Mouse (Mus musculus): ENCODE results near the gene Grid1. TPM values are rescaled to one million over a fixed set of nuclear protein-coding genes. Genes with fewer than 3 reads are reported as not detected.
A peak's percentile ranks its signal among the peaks of the same experiment; 100 is the strongest.

The Grid1 gene
- total and polyA plus RNA-seq, 2 experiments from 2014 or later: 10.5 to 39.4 TPM

- no peak overlapping the region for H3K27ac ChIP-seq (ENCODE audit: low read depth, low read length)
- WGBS: 73% methylated on average over 6 of the region's 6 CpGs
- peaks cover 3% of the 10 kb centered on the region; the same call in 1 of the 2 replicates for H3K4me1 ChIP-seq (ENCODE audit: insufficient read depth, low read length)
- ATAC-seq (ENCODE audit: low FRiP score): no peak
- no peaks in the 10 kb centered on the region for H3K36me3 ChIP-seq (ENCODE audit: insufficient read depth, low read length)
- no peak overlapping the region for H3K4me2 ChIP-seq (ENCODE audit: low read depth, low read length, poor library complexity, severe bottlenecking)
- no peak for TF ChIP-seq CTCF (IDR thresholded peaks at IDR 0.05)
- H3K9me3 ChIP-seq (ENCODE audit: low read length): no peaks in the 10 kb centered on the region
- no peaks in the 10 kb centered on the region for H3K27me3 ChIP-seq (ENCODE audit: insufficient read depth, low read length)
- no peak overlapping the region for H3K9ac ChIP-seq (replicated peaks; ENCODE audit: low read length, poor library complexity, severe bottlenecking)
- no peak overlapping the region for H3K4me3 ChIP-seq (ENCODE audit: low read depth, low read length)
- no peak for DNase-seq (ENCODE audit: low spot score)
Observed at GRCm38 (mm10) chr14:35192256-35192655, 372.3 kb downstream of the Grid1 start.

GRCm38 (mm10) chr14:35197371-35197770, 377.5 kb downstream of the Grid1 start:
- TF ChIP-seq CTCF (IDR thresholded peaks at IDR 0.05): no peak
- WGBS: 87% methylated on average over 3 of the region's 3 CpGs
- Histone ChIP-seq H3K4me3 (ENCODE audit: low read depth, low read length) (no peak overlapping the region), H3K9me3 (ENCODE audit: low read length) (no peaks in the 10 kb centered on the region), H3K4me2 (ENCODE audit: low read depth, low read length, poor library complexity, severe bottlenecking) (no peak overlapping the region), H3K36me3 (ENCODE audit: insufficient read depth, low read length) (no peaks in the 10 kb centered on the region), H3K9ac (replicated peaks; ENCODE audit: low read length, poor library complexity, severe bottlenecking) (no peak overlapping the region), H3K27me3 (ENCODE audit: insufficient read depth, low read length) (no peaks in the 10 kb centered on the region), H3K27ac (ENCODE audit: low read depth, low read length) (no peak overlapping the region), H3K4me1 (ENCODE audit: insufficient read depth, low read length) (no peaks in the 10 kb centered on the region)
- no peak for ATAC-seq (ENCODE audit: low FRiP score)
- DNase-seq (ENCODE audit: low spot score): no peak

- no peak for DNase-seq (ENCODE audit: low spot score)
- H3K4me1 ChIP-seq (ENCODE audit: insufficient read depth, low read length): no peaks in the 10 kb centered on the region
- H3K9me3 ChIP-seq (ENCODE audit: low read length): no peaks in the 10 kb centered on the region
- no peaks in the 10 kb centered on the region for H3K36me3 ChIP-seq (ENCODE audit: insufficient read depth, low read length)
- H3K27me3 ChIP-seq (ENCODE audit: insufficient read depth, low read length): no peaks in the 10 kb centered on the region
- no peak for ATAC-seq (ENCODE audit: low FRiP score)
- no peak overlapping the region for H3K27ac ChIP-seq (ENCODE audit: low read depth, low read length)
- no peak overlapping the region for H3K4me3 ChIP-seq (ENCODE audit: low read depth, low read length)
- H3K9ac ChIP-seq (replicated peaks; ENCODE audit: low read length, poor library complexity, severe bottlenecking): no peak overlapping the region
- whole genome bisulfite sequencing: 70% methylated on average over 4 of the region's 4 CpGs
- H3K4me2 ChIP-seq (ENCODE audit: low read depth, low read length, poor library complexity, severe bottlenecking): no peak overlapping the region
- no peak for TF ChIP-seq CTCF (IDR thresholded peaks at IDR 0.05)
Observed at GRCm38 (mm10) chr14:35198447-35198846, 378.5 kb downstream of the Grid1 start.

DNA sequence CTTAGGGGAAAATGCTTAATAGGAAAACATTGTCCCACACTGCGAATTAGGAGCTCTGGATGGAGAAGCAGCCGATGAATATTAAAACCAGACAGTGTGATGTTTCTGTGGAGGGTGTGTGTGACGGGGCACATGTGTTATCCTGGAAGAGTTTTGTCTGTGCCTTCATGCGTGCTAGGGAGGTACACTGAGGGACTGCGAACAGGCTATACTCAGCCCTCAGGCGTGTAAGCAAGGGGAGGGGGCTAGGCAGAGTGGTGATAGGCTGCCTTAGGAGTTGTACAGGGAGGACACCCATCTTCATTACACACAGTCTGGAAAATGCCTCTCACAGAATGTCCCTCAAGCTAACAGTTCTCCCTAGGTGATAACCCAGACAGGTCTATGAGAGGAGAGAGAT, 379.0 kb downstream of the Grid1 start:
- no peak for TF ChIP-seq CTCF (IDR thresholded peaks at IDR 0.05)
- WGBS: 75% methylated on average over 6 of the region's 6 CpGs
- no peaks in the 10 kb centered on the region for H3K27me3 ChIP-seq (ENCODE audit: insufficient read depth, low read length)
- no peak overlapping the region for H3K27ac ChIP-seq (ENCODE audit: low read depth, low read length)
- H3K9ac ChIP-seq (replicated peaks; ENCODE audit: low read length, poor library complexity, severe bottlenecking): no peak overlapping the region
- H3K9me3 ChIP-seq (ENCODE audit: low read length): no peaks in the 10 kb centered on the region
- no peak overlapping the region for H3K4me3 ChIP-seq (ENCODE audit: low read depth, low read length)
- H3K4me1 ChIP-seq (ENCODE audit: insufficient read depth, low read length): no peaks in the 10 kb centered on the region
- H3K36me3 ChIP-seq (ENCODE audit: insufficient read depth, low read length): no peaks in the 10 kb centered on the region
- ATAC-seq (ENCODE audit: low FRiP score) (no peak), DNase-seq (ENCODE audit: low spot score) (peak; percentile 33)
- H3K4me2 ChIP-seq (ENCODE audit: low read depth, low read length, poor library complexity, severe bottlenecking): no peak overlapping the region

- Histone ChIP-seq H3K27ac (ENCODE audit: low read depth, low read length) (no peak overlapping the region), H3K4me2 (ENCODE audit: low read depth, low read length, poor library complexity, severe bottlenecking) (no peak overlapping the region), H3K4me1 (ENCODE audit: insufficient read depth, low read length) (no peaks in the 10 kb centered on the region), H3K27me3 (ENCODE audit: insufficient read depth, low read length) (no peaks in the 10 kb centered on the region), H3K36me3 (ENCODE audit: insufficient read depth, low read length) (no peaks in the 10 kb centered on the region), H3K9ac (replicated peaks; ENCODE audit: low read length, poor library complexity, severe bottlenecking) (no peak overlapping the region), H3K4me3 (ENCODE audit: low read depth, low read length) (no peak overlapping the region), H3K9me3 (ENCODE audit: low read length) (no peaks in the 10 kb centered on the region)
- ATAC-seq (ENCODE audit: low FRiP score) (no peak), DNase-seq (ENCODE audit: low spot score) (no peak)
- TF ChIP-seq CTCF (IDR thresholded peaks at IDR 0.05): no peak
- WGBS: 77% methylated on average over 6 of the region's 6 CpGs
Observed at GRCm38 (mm10) chr14:35209444-35209843, 389.5 kb downstream of the Grid1 start.

DNA sequence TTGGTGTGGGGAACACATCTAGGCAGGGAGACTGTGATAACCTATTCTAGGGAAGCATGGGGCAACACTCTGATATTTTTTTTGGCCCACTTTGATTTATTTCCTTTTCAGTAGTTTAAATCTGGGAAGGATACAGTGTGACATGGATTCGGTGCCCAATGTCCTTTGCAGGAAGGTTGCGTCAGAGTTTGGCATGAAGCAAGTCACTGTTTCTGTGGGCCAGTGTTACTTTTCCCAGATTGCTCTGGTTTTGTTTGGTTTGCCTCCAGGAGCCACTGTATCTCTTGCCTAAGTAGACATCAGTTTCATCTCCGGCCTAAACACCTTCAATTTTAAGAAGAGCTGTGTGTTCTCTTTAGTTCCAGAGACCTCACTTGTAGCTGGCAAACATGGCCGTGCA, 399.1 kb downstream of the Grid1 start:
- Histone ChIP-seq H3K9me3 (ENCODE audit: low read length) (no peaks in the 10 kb centered on the region), H3K4me3 (ENCODE audit: low read depth, low read length) (no peak overlapping the region), H3K27ac (ENCODE audit: low read depth, low read length) (no peak overlapping the region), H3K4me1 (ENCODE audit: insufficient read depth, low read length) (no peaks in the 10 kb centered on the region), H3K9ac (replicated peaks; ENCODE audit: low read length, poor library complexity, severe bottlenecking) (no peak overlapping the region), H3K4me2 (ENCODE audit: low read depth, low read length, poor library complexity, severe bottlenecking) (no peak overlapping the region), H3K27me3 (ENCODE audit: insufficient read depth, low read length) (no peaks in the 10 kb centered on the region), H3K36me3 (ENCODE audit: insufficient read depth, low read length) (no peaks in the 10 kb centered on the region)
- 95% methylated on average over 4 of the region's 4 CpGs for WGBS
- DNase-seq (ENCODE audit: low spot score) (no peak), ATAC-seq (ENCODE audit: low FRiP score) (no peak)
- TF ChIP-seq CTCF (IDR thresholded peaks at IDR 0.05): no peak
